Mouse (Mus musculus) common myeloid progenitor, adult 5-6 weeks (primary cell): ENCODE measurements at regions not wholly inside any gene's neighbourhood (a gene's known extent, or its start where the extent isn't known, plus 50 kb on each side); places are given as distances from the start of the nearest gene placed in this dataset.
"Not testable (repeated sequence)": the region's sequence is repeated elsewhere in the genome, so short reads cannot be mapped to it uniquely, and the experiment has no call there.

Source experiments
- ATAC-seq: replicated peaks from 2 replicates; pipeline ENCODE4 v1.8.0; 2016; ENCODE audit warnings: low read depth, mild to moderate bottlenecking, moderate TSS enrichment, inconsistent platforms; ENCODE audit not compliant: poor library complexity, severe bottlenecking

DNA sequence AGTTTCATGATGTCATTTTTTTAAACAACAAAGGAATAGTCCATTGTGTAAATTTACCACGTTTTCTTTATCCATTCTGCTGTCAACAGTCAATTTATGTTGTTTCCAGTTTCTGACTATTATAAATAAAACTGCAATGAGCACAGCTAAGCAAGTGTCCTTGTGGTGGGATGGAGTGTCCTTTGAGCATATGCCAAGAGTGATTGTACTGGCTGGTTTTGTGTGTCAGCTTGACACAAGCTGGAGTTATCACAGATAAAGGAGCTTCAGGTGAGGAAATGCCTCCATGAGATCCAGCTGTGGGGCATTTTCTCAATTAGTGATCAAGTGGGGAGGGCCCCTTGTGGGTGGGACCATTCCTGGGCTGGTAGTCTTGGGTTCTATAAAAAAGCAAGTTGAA is 130.1 kb upstream of the Tsc22d2 start:
- not testable (repeated sequence) for ATAC-seq

DNA sequence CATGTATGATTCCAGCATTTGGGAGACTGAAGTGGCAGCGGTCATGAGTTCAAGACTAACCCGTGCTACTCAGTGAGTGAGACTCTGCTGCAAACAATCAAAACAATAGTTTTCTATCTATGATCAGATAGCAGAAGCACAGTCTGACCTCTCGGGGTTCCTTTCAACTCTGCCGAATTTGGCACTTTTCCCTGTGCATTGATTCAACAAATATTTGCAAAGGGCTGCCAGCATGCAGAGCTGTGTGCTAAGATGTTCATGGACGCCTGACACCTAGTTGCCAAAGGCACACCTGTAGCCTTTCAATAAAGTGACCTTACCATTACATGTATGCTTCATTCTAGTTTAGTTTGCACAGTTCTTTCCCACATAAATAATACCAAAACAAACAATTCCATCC is 118.7 kb upstream of the Tsc22d2 start:
- no peak for ATAC-seq

DNA sequence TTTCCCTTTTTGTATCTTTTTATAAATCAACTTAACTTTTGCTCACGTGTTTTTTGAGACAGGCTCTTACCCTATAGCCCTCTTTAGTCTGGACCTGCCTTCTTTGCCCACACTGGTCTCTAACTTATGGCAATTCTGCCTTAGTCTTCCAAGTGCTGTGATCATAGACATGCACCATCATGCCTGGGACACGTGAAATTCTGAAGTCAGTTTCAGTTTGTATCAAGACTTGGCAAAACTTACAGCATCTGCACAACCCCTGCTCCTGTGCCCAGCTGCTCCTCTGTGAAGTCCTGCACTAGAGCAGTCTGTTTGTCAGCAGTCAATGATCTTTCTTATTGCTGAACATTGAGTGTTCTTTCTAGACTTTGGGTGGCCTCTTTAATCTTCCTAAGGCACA is 114.3 kb upstream of the Tsc22d2 start:
- no peak for ATAC-seq

DNA sequence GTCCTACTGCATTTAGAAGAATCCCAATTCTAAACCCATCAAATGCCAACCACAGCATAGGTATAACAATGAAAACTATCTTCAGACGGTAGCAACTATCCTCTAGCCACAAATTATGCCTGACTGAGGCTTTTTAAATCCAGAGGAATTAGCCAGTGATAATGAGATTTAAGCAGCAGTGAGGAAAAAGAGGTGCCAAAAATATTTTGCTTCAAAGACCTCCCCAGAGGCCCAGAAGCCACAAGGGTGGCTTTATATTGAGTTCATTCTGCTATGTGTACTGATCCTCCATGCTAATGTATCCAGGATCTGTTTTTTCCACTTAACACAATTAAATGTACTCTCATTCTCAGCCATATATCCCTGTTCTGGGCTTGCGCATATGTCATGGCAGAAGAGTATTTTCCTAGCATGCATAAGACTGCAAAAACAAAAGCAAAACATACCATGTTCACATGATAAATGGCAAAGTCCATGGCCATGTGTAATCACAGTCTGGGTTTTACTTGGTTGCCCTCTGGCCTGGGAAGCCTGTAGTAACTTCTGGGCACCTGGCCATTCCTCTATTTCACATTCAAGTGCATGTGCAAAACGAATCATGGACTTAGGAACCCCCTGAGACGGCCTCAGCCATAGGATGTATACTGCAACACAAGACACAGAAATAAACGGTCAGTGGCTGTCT is 113.6 kb upstream of the Tsc22d2 start:
- ATAC-seq = no peak

DNA sequence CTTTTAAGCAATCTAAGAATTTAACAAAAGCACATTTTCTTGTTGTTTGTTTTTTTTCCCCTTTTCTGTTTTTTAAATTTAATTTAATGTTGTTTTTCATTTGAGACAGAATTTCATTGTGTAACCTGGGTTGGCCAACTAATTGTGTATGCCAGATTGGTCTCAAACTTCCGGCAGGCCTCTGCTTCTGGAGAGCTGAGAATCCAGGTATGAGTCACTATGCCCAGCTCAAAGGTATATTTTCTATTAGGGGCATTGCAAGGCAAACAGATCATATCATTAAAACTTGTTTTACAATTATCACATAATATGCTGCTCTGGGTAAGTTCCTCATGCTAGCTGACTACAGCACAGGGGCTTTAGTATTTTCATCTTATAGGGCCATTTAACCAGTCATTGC is 112.2 kb upstream of the Tsc22d2 start:
- ATAC-seq = no peak

DNA sequence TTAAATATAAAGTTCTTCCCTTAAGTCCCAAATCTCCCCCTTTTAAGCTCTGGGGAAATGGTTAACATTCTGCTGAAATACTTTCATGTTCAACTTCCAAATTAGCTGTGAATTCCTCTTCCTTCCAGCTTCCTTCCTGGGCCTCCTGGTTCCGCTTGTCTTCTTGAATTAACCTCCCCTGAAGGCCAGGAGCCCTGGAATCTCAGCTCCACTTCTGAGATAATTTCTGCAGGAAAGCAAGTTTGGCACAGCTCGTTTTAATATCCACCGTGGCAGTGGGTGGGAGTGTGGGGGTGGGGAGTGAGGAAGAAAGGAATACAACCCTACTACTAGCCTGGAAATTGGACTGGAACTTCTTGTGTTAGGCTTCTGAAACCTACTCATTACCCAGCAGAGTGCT is 110.8 kb upstream of the Tsc22d2 start:
- ATAC-seq = no peak

DNA sequence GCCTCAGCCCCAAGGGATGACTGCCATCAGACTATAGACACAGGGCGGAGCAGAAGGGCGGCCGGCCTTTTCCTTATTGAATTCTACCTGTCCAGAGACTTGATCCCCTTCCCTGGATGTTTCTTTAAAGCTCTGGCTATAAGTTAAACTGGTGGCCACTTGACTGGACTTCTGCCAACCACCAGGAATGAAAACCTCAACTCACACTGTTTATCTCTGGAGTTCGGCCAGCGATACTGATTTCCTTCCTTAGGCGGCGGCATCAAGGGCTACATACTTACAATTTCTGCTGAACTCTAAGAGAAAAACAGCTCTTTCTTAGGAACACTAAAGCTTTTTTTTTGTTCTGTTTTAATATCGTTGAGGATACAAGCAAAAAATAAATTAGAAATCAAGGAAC is 104.9 kb upstream of the Tsc22d2 start:
- no peak for ATAC-seq

DNA sequence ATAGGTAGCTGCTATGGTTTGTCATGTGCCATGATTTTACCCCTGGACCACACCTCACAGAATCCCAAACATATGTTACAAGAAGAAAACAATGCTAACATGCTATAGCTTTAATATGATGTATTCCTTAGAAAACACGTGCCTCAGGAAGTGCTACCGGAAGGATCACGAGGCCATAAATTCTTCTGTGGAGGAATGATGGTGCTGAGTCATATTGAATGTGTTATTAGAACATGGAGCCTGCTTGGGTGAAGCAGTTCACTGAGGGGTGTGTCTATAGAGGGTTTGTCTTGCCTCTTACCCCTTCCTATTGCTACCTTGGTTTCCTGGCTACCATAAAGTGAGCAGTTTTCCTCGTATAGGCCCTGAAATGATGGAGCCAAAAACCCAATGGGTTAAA is 104.1 kb upstream of the Tsc22d2 start:
- no peak for ATAC-seq

DNA sequence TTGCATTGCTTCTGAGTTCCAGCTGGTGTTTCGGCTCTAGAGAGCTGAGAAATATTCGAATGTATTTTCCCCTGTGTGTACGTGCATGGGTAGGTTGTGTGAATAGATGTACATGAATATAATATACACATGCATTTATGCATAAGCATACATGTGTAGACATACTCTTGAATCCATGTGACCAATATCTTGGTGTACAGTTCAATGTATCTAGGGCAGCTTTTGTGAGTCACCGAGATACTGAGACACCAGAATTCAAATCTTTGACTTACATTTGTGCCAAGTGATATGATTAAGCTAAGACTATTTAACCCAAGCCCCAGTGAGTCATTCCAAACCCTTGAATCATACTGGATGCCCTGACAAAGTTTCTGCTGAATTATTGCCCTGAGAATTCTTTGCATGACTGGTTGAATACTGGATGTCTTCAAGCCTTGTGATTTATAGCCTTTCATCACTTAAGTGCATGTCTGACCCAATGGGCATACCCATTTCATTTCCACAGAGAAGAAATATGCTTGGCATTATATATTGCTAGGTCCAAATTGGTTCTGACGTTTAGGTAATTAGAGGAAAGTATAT is 103.3 kb upstream of the Tsc22d2 start:
- no peak for ATAC-seq

DNA sequence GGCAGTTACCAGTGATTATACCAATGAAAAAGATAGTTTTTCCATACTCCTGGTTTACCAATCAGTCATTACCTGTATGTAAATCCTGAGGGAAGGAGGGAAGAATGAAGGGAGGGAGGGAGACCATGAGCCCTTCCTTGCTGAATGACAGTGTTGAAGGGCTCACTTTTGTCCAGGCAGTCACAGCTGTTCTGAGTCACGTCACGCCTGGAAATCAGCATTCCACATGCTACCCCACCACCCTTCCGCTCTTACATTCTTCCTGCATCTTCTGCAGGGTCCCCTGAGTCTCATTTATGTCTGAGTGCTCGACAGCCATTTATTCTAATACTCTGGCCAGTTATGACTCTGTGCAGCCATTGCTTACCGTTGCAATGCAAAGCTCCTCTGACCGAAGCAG is 101.9 kb upstream of the Tsc22d2 start:
- ATAC-seq = no peak

DNA sequence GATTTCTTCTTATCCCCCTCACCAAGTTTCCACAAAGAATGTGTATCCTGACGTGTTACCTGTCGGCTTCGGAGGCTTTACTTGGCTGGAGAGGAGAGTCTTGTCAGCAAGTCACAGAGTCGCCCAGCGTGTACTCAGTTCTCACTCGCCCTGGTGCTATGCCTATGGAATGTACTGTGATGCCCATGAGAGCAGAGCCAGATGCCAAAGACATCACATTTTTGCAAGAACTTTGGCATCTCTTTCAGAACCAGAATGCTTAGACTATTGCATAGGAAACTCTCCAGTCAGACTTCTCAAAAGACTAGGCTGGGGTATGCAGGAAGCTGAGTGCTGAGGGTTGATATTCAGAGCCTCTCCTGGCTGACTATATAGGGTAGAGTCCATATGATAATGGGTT is 99.3 kb upstream of the Tsc22d2 start:
- ATAC-seq = no peak

DNA sequence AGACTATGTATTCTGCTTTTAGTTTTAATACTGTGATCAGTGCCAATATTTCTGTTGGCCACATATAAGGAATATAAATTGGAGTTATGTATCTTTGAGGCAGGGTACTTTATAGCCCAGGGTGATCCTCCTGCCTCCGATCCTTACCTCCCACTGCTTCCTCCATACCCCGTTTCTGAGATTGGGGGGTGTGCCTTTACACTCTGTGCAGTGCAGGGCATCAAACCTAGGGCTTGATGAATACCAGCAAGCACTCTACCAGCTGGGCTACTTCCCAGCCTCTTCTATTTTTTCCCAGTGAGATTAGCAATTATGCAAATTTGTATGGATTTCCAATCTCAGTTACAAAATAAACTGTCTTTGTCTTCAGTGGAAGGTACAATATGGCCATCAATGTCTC is 97.3 kb upstream of the Tsc22d2 start:
- no peak for ATAC-seq

DNA sequence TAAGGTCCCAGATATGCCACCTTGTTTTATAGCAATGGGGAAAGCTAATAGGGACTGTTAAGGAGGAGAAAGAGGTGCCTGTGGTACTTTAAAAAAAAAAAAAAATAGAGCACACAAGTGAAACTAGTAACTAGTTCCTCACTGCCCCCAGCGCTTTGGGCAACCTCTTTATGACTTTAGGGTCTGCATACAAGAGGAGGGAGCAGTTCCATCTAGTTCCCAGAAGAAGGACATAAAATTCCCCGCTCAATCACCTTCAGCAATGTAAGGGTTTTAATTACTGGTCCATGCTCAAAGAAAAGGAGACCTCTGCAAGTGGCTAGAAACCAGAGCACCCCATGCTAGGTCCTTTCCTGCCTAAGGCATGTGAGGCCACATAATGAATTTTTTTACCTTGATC is 95.8 kb upstream of the Tsc22d2 start:
- no peak for ATAC-seq

DNA sequence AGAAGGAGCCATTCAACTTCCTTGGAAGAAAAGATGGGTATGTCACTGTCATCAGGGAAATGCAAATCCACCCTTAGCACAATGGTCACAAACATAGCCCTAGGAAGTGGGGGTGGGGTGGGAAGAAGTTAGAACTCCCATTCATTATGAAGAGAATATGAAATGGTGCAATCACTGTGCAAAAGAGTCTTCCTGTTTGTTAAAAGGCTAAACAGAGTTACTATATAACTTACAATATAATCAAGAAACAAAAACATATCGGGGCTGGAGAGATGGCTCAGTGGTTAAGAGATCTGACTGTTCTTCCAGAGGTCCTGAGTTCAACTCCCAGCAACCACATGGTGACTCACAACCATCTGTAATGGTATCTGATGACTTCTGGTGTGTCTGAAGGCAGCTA is 95.1 kb upstream of the Tsc22d2 start:
- no peak for ATAC-seq

DNA sequence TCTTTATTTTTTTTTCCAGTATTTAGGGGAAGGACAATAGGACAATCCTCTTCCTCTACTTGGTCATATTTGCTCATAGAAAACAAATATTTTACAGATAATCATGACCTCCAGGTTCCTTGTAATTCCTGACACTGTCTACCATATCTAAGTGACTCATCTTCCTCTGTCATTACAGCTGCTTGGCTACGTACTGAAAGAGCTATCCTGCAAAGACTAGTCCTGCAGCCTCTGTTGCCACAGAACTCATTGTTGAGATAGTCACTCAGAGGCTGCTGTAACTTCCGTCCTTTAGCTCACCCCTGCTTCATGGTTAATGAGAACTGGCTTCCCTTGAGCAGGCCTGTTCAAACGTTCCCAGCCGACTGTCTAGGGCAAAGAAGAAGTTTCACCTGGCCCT is 93.7 kb upstream of the Tsc22d2 start:
- ATAC-seq = no peak

DNA sequence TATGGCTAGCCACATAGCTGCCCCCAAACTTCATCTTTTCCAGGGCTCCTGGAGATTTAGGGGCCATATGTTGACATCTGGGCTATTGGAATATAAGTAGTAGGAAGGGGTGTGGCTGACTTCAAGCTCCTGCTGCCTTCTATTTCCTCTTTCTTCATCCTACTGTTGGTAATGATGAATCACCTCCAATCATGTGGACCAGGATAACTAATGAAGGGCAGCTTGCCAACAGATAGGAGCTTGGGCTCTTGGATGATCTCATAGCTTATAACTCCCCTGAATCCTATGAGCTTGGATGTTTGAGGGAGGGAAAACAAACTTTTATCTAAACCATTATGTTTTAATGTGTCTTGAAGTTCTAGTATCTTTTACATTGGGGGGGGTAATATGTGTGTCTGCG is 92.2 kb upstream of the Tsc22d2 start:
- no peak for ATAC-seq

DNA sequence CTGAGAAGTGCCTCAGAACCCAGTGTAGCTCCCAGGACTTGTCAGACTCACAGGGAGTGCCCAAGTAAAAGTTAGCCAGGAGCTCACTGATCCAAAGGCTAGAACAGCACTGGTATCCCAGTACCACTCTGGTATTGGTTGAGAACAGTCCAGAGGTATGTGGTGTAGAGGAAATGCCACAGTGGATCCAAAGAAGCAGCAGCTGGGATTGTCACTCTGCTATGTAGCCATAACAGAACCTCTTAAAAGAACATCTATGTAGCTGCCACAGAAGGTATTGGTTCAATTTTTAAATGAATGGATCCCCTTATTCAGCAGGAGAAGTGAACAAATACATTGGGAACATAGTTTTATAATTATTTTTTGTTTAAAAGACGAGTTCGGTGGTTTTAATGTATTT is 86.8 kb upstream of the Tsc22d2 start:
- ATAC-seq = no peak

DNA sequence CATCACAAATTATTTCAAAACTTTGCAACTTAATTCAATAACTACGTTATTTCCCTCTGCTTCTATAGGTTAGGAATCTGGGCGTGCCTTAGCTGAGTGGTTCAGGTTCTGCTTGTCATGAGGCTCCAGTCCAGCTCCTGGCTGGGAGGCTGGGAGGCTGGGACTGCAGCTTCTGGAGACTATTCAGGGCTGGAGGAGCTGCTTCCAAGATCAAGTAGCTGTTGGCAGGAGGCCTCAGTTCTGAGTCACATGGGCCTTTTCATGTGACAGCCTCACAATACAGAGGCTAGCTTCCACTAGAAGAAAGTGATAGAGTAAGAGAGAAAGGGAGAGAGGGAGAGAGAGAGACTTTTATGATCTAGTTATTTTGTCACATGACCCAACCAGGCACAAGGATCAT is 84.3 kb upstream of the Tsc22d2 start:
- ATAC-seq = no peak

DNA sequence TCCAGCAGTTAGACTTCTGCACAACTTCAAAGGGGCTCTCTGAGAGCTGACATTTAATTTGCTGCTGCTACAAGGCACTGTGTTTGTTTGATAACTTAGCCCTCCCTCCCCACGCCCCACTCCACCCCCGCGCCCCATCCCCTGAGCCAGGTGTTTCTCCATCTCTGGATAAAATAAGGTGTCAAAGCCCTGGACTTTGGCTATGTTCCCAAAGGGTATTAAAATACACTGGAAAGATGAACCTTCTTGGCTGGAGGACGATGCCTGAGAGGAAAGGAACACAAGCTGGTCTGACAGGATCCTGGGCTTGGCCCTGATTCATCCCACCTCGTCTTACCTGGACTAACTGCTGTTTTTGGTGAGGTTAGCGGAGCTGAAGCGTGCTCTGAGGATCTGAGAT is 80.5 kb upstream of the Tsc22d2 start:
- no peak for ATAC-seq

DNA sequence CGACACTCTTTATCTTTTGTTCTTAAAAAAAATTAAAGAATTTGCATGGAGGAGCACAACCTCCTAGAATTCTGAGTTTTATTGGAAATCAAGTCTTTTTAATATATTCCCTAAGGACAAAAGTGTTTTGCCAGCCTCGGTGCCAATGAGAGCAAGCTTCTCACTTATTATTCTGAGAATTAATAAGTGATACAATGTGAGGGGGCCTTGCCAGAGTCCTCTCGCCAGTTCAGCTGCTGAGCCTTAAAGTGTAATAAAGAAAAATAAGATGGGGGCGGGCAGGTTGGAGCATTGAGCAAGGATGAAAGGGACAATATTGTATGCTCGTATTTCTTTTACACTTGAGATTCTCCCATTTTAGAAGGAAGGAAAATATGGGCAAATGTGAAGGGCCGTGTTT is 79.2 kb upstream of the Tsc22d2 start:
- no peak for ATAC-seq

DNA sequence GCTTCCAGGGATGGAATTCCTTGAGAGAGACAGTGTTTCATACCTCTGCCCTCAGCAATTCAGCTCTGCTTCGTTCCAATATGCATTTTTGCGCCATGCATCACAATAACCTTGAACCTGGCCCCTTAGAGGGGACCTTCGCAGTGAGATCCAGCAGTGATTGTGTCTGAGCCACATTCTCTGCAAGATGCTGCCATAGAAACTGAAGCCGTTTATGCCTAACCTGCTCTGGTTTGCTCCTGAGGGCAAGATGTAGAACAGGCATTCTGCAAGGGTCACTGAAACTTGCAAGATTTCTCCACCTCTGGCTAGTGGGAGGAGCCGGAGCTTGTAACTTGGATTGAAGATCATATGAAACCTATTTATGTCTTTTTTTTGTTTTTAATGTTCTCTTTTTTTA is 78.4 kb upstream of the Tsc22d2 start:
- no peak for ATAC-seq

DNA sequence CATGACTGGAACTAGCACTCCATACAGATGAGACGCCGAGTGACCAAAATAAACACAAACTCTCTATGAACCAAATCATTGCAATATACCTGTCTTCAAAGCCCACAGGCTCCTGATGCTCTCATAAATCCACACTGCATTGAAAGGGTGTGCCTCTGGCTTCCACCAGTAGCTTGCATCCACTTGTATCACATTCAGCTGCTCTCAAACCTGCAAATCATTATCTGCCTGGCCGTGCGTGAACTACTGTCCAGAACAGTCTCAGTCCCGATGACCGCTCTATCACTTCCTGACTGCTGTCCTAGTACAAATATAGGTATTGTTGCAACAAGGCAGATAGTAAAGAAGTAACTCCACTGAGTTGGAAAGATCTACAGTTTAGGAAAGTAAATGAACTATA is 77.9 kb upstream of the Tsc22d2 start:
- ATAC-seq = no peak
